Mouse (Mus musculus) liver, embryonic 11.5 days (tissue): ENCODE measurements around the gene Fbxl16. TPM values are rescaled to one million over a fixed set of nuclear protein-coding genes. Genes with fewer than 3 reads are reported as not detected.
A peak's percentile ranks its signal among the peaks of the same experiment; 100 is the strongest.
"Not testable (repeated sequence)": the region's sequence is repeated elsewhere in the genome, so short reads cannot be mapped to it uniquely, and the experiment has no call there.

ENCODE experiments used
- ATAC-seq: fragments of 200-750 bp; cut with Nextera tagmentation; replicated peaks from 2 replicates; pipeline ENCODE4 v1.8.0; 2017; ENCODE audit warnings: moderate number of reproducible peaks, mild to moderate bottlenecking, moderate TSS enrichment, moderate library complexity; ENCODE audit not compliant: low FRiP score
- DNase-seq: peaks from one replicate; pipeline ENCODE4 v3.0.0-alpha.2; 2017; ENCODE audit warnings: low spot score
- H3K27ac ChIP-seq: fragments of 300-500 bp; sonication (generic); 2 replicates; pipeline ENCODE4 v1.5.1; 2014; ENCODE audit warnings: mild to moderate bottlenecking, low read depth, low read length, control low read depth
- H3K27me3 ChIP-seq: fragments of 300-500 bp; sonication (generic); replicated peaks from 2 replicates; pipeline ENCODE4 v1.6.1; 2014; ENCODE audit warnings: low read length, mixed read lengths; ENCODE audit not compliant: control insufficient read depth, insufficient read depth
- H3K36me3 ChIP-seq: fragments of 300-500 bp; sonication (generic); 2 replicates; pipeline ENCODE4 v1.6.1; 2014; ENCODE audit warnings: mild to moderate bottlenecking, low read length, moderate library complexity, mixed read lengths; ENCODE audit not compliant: control insufficient read depth, insufficient read depth
- H3K4me1 ChIP-seq: fragments of 300-500 bp; sonication (generic); replicated peaks from 2 replicates; pipeline ENCODE4 v1.6.1; 2014; ENCODE audit warnings: low read length, mixed read lengths; ENCODE audit not compliant: control insufficient read depth, insufficient read depth
- H3K4me2 ChIP-seq: fragments of 300-500 bp; sonication (generic); 2 replicates; pipeline ENCODE4 v1.6.1; 2014; ENCODE audit warnings: mild to moderate bottlenecking, control low read depth, moderate library complexity
- H3K4me3 ChIP-seq: fragments of 300-500 bp; sonication (generic); 2 replicates; pipeline ENCODE4 v1.5.1; 2014; ENCODE audit warnings: low read depth, low read length, control low read depth
- H3K9ac ChIP-seq: fragments of 300-500 bp; sonication (generic); 2 replicates; pipeline ENCODE4 v1.6.1; 2014; ENCODE audit warnings: low read depth, low read length, control low read depth
- H3K9me3 ChIP-seq: fragments of 300-500 bp; sonication (generic); 2 replicates; pipeline ENCODE4 v1.6.1; 2016; ENCODE audit warnings: low read length, inconsistent platforms, mixed read lengths; ENCODE audit not compliant: control insufficient read depth
- WGBS: fragments of 180-500 bp; shearing (Covaris S2); extraction: QIAGEN DNeasy Blood & Tissue Kit; methylation state at CpG from one replicate; pipeline ENCODE4 v1.1.7; 2014; 5-methylcytosine and 5-hydroxymethylcytosine counted together
- polyA plus RNA-seq: library from polyadenylated mRNA; unstranded; fragments of >200 nt; fragmentation: Nextera tagmentation; extraction: Ambion mirVana; gene quantifications from 2 replicates; pipeline ENCODE4 v1.2.1, GENCODE M21; 2014

Fbxl16 gene
- polyA plus RNA-seq, 1 experiment from 2014 or later, result 0.99 TPM

DNA sequence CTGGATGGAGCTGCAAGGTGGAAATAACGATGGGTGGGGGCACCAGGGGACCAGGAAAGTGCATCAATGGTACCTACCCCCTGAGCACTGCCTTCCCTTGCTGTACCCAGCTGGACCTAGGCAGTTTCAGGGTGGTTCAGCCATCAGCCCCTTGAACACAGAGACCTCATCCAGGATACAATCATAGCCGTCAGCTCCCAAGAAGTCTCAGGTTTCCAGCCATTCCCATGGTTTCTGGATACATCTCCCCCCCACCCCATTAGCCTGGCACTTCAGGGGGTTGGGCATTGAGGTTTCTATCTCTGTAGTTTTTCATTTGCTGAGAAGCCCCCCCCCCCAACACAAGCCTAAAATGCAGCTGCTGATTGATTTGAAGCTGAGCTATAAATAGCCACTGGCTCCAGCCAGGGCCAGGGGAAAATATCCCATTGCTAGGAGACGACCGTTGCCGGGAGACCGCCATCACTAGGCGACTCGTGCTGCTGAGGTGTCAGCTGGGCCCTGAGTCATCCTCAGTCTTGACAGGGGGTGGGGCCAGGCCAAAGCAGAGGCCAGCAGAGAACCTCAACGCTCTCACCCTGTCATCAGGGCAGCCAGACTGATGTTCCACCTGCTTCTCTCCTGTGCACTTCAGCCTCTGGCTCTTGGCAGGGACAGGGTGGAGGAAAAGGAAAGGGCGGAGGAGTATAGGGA, 5.9 kb upstream of the Fbxl16 start:
- Histone ChIP-seq H3K4me3 (no peak overlapping the region), H3K4me2 (no peak overlapping the region), H3K27ac (no peak overlapping the region), H3K9me3 (no peaks in the 10 kb centered on the region), H3K27me3 (peaks cover 12% of the 10 kb centered on the region), H3K9ac (no peak overlapping the region), H3K4me1 (no peaks in the 10 kb centered on the region), H3K36me3 (no peaks in the 10 kb centered on the region)
- WGBS, result 11% methylated on average over 10 of the region's 10 CpGs
- ATAC-seq, result no peak
- no peak for DNase-seq

DNA sequence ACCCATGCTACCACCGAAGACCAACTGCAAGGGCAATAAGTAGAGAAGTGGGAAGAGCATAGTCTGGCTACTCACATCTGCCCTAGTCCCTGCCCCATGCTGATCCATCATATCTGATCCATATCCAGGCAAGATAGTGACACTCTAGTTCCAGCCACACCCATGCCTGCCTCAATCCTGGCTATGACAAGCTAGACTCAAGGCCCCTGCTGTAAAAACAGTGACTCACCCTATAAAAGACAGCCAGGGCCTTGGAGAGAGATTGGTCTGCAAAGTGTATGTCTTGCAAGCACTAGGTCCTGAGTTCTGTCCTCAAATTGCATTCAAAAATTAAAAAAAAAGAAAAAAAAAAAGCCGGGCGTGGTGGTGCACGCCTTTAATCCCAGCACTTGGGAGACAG, 2.4 kb upstream of the Fbxl16 start:
- Histone ChIP-seq H3K27me3 (peaks cover 47% of the 10 kb centered on the region), H3K9ac (no peak overlapping the region), H3K36me3 (no peaks in the 10 kb centered on the region), H3K4me1 (peaks cover 4% of the 10 kb centered on the region; the same call in 1 of the 2 replicates), H3K9me3 (no peaks in the 10 kb centered on the region), H3K4me3 (no peak overlapping the region), H3K27ac (no peak overlapping the region), H3K4me2 (no peak overlapping the region)
- ATAC-seq (no peak), DNase-seq (no peak)
- WGBS, result 73% methylated on average over 4 of the region's 4 CpGs

DNA sequence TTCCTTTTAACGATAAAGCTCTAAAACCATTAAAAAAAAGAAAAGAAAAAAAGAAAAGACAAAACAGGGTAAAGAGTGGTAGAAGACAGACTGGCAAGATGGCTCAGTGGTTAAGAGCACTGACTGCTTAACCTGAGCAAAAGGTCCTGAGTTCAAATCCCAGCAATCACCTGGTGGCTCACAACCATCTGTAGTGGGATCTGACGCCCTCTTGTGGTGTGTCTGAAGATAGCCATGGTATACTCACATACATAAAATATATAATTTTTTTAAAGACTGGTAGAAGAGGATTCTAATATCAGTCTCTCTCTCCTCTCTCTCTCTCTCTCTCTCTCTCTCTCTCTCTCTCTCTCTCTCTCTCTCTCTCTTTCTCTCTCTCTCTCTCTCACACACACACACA, 1.4 kb upstream of the Fbxl16 start:
- H3K4me3 ChIP-seq, H3K9me3 ChIP-seq, H3K4me2 ChIP-seq, DNase-seq, H3K4me1 ChIP-seq, H3K27ac ChIP-seq, H3K36me3 ChIP-seq, H3K9ac ChIP-seq, ATAC-seq: not testable (repeated sequence)
- peaks cover 56% of the 10 kb centered on the region for H3K27me3 ChIP-seq
- WGBS, result 35% methylated on average over 2 of the region's 2 CpGs

DNA sequence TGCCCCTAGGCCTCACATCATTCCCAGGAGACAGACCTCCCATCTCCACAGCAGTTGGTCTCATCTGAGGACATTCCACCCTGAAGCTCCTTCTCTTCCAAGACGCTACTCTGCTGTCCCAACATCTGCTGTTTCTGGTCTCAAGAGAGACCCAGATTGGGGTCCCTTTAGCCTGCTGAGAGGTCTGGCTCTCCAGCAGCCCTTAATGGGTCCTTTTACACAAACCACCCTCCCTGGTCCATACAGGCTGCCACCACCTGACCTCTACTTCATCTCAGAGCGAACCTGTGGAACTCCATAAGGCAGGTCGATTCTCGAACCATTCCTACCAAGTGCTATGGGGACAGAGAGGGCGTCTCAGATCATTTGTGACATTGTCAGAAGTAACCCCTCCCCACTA, 857 bp upstream of the Fbxl16 start:
- ATAC-seq (no peak), DNase-seq (no peak)
- H3K4me1 ChIP-seq, result peaks cover 4% of the 10 kb centered on the region; the same call in 1 of the 2 replicates
- H3K9me3 ChIP-seq, result no peaks in the 10 kb centered on the region
- no peak overlapping the region for H3K27ac ChIP-seq
- 0 out of 2 replicates have a peak overlapping the region, but pooled peaks have one; percentile 59 for H3K4me3 ChIP-seq
- peak overlapping the region; percentile 90 for H3K4me2 ChIP-seq
- no peak overlapping the region for H3K9ac ChIP-seq
- 43% methylated on average over 5 of the region's 5 CpGs for WGBS
- no peaks in the 10 kb centered on the region for H3K36me3 ChIP-seq
- H3K27me3 ChIP-seq, result peaks cover 61% of the 10 kb centered on the region

DNA sequence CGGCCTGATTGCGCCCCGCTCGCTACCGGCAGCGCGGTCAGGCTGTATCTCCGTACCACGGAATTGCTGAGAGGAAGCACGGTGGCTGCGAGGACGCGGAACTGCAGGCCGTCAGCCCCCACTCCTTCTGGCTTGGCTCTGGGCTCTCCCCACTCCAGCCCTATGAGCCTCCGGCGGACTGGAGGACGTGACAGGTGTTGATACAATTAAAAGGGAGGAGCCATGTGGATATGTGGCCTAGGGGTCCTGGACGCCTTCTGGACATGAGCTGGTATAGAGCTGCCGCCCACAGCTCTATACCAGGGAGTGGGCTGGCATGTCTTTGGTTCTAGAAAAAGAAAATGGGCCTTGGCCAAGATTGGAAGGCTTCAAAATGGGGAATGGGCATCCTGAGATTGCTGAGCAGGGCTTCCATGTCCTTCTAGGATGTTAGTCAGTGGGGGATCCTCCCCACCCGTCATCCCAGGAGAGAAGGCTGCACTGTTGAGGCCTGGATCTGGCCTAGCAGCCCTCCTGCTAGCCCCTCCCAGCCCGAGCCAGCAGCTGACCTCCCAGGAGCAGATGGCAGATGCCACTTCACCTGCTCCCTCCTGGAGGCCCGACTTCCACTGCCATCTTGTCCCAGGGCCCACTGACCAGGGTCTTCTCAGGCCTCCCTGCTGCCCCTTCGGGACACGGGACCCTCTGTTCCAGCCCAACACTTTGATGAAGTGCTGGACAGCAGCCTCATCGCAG, 888 bp downstream of the Fbxl16 start:
- WGBS, result 13% methylated on average over 25 of the region's 25 CpGs
- no peak for DNase-seq
- peaks cover 4% of the 10 kb centered on the region; the same call in 1 of the 2 replicates for H3K4me1 ChIP-seq
- ATAC-seq, result no peak
- H3K4me2 ChIP-seq, result peak overlapping the region; percentile 90
- H3K4me3 ChIP-seq, result peak overlapping the region; percentile 59
- H3K9me3 ChIP-seq, result no peaks in the 10 kb centered on the region
- no peaks in the 10 kb centered on the region for H3K36me3 ChIP-seq
- peak overlapping the region; percentile 22 for H3K9ac ChIP-seq
- peaks cover 70% of the 10 kb centered on the region for H3K27me3 ChIP-seq
- H3K27ac ChIP-seq, result no peak overlapping the region

DNA sequence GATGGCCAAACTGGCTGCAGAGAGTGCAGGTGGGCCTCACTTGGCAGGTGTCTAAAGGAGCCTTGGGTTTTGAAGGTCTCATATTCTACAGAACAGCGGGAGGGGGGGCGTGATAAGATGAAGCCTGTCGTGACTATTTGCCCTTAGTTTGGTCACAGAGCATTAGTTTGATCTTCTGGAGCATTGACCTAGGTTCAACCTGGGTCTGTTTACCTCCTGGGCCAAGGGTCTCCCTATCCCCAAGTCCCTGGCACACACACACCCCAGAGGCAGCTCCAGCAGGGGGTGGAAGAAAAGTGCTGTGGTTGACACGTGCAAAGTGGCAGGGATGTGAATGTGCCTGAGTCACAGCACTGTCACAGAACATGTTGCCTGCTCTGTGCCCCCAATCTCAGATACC, 2.0 kb downstream of the Fbxl16 start:
- DNase-seq (no peak), ATAC-seq (no peak)
- Histone ChIP-seq H3K9ac (no peak overlapping the region), H3K4me2 (no peak overlapping the region), H3K27me3 (peaks cover 74% of the 10 kb centered on the region), H3K4me3 (no peak overlapping the region), H3K36me3 (no peaks in the 10 kb centered on the region), H3K4me1 (peaks cover 4% of the 10 kb centered on the region; the same call in 1 of the 2 replicates), H3K27ac (no peak overlapping the region), H3K9me3 (no peaks in the 10 kb centered on the region)
- 63% methylated on average over 4 of the region's 4 CpGs for WGBS

DNA sequence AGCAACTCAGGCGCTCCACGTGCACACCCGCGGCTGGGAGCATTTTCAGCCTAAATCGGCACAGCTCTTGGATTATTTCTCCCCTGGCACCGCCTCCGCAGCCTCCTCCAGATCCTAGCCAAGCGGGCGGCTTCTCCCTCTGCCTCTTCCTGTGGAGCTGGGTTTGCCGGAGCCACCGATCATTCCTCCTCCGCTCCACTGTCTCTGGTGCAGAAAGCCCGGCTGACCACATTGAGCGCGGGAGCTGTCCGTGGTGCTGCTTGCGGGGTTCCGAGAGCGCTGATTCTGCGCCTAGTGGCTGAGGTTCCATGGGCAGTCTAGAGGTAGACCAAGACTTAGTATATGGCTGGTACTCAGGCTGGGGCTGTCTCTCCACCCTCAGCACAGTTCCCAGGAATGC, 4.6 kb downstream of the Fbxl16 start:
- DNase-seq (peak; percentile 86), ATAC-seq (0 out of 2 replicates have a peak, but pooled peaks have one; percentile 40)
- H3K27me3 ChIP-seq, result peaks cover 89% of the 10 kb centered on the region
- H3K4me2 ChIP-seq, result no peak overlapping the region
- H3K4me3 ChIP-seq, result no peak overlapping the region
- peaks cover 4% of the 10 kb centered on the region; the same call in 1 of the 2 replicates for H3K4me1 ChIP-seq
- H3K27ac ChIP-seq, result no peak overlapping the region
- no peak overlapping the region for H3K9ac ChIP-seq
- H3K9me3 ChIP-seq, result no peaks in the 10 kb centered on the region
- H3K36me3 ChIP-seq, result no peaks in the 10 kb centered on the region
- WGBS, result 3% methylated on average over 20 of the region's 20 CpGs

DNA sequence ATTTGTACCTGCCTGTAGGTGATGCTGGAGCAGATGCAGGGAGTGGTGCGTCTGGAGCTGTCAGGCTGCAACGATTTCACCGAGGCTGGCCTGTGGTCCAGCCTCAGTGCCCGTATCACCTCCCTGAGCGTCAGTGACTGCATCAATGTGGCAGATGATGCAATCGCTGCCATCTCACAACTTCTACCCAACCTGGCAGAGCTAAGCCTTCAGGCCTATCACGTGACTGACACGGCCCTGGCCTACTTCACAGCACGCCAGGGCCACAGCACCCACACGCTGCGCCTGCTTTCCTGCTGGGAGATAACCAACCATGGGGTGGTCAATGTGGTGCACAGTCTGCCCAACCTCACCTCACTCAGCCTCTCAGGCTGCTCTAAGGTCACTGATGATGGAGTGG, 8.8 kb downstream of the Fbxl16 start:
- Histone ChIP-seq H3K27me3 (peaks cover 76% of the 10 kb centered on the region), H3K4me2 (no peak overlapping the region), H3K4me1 (no peaks in the 10 kb centered on the region), H3K9me3 (no peaks in the 10 kb centered on the region), H3K9ac (no peak overlapping the region), H3K36me3 (no peaks in the 10 kb centered on the region), H3K27ac (no peak overlapping the region), H3K4me3 (no peak overlapping the region)
- WGBS, result 75% methylated on average over 11 of the region's 11 CpGs
- ATAC-seq, result no peak
- DNase-seq, result no peak
